12 mouse cellular contexts compared by ENCODE assay signal in genomic region chr12:99899991-99900390, GRCm38 (mm10). TPM values are rescaled to one million over a fixed set of nuclear protein-coding genes. Genes with fewer than 3 reads are reported as not detected.
A peak's percentile ranks its signal among the peaks of the same experiment; 100 is the strongest.
DNase-seq lines count a peak whose midpoint lies in the region; ATAC-seq and TF ChIP-seq lines count a peak whose summit lies in the region.
"Had no signal": no experiment of that assay in that cellular context is flagged by ENCODE, and none has a peak within 500 bp of the region (broad histone marks: within the 10 kb centered on the region; RNA-seq: fewer than 3 reads in every experiment).

No protein-coding gene starts in this region.

- no peaks in the 10 kb centered on the region for H3K27me3 ChIP-seq in kidney, postnatal 0 days (ENCODE audit: insufficient read depth, low read length)
- no peaks in the 10 kb centered on the region for H3K27me3 ChIP-seq in kidney, embryonic 14.5 days (ENCODE audit: control insufficient read depth, insufficient read depth, low read length)
- H3K27me3 ChIP-seq in hindbrain, embryonic 12.5 days, result no peaks in the 10 kb centered on the region
- H3K27me3 ChIP-seq: forebrain, embryonic 13.5 days; limb, embryonic 12.5 days had no signal

- H3K9ac ChIP-seq in kidney, postnatal 0 days (ENCODE audit: low read depth, low read length), result no peak overlapping the region
- no peak overlapping the region for H3K9ac ChIP-seq in kidney, embryonic 14.5 days (ENCODE audit: low read depth, low read length)
- no peak overlapping the region for H3K9ac ChIP-seq in hindbrain, embryonic 12.5 days
- H3K9ac ChIP-seq: forebrain, embryonic 13.5 days; limb, embryonic 12.5 days had no signal

- peak; percentile 45; the same call in 1 of the 2 replicates for TF ChIP-seq CTCF in kidney, postnatal 0 days (IDR thresholded peaks at IDR 0.05; ENCODE audit: low read depth)

- ATAC-seq in kidney, postnatal 0 days (replicated peaks; ENCODE audit: low FRiP score, low read depth), result no peak
- ATAC-seq in kidney, embryonic 14.5 days (ENCODE audit: low FRiP score, low TSS enrichment), result no peak
- ATAC-seq in inflammation-experienced regulatory T-cells, adult 6 months, result peak; percentile 43
- no peak for ATAC-seq in hindbrain, embryonic 12.5 days (ENCODE audit: low FRiP score)
- ATAC-seq: forebrain, embryonic 13.5 days had no signal

- no peak overlapping the region for H3K4me3 ChIP-seq in kidney, postnatal 0 days (replicated peaks; ENCODE audit: low read depth, low read length)
- no peak overlapping the region for H3K4me3 ChIP-seq in kidney, embryonic 14.5 days (ENCODE audit: low read length)
- H3K4me3 ChIP-seq in hindbrain, embryonic 12.5 days, result no peak overlapping the region
- H3K4me3 ChIP-seq: forebrain, embryonic 13.5 days; limb, embryonic 12.5 days had no signal

- peak; percentile 12 for DNase-seq in adrenal gland, postnatal 14 days
- DNase-seq in adrenal gland, adult 18-20 months (ENCODE audit: low spot score in 2 of 2), result no peak
- DNase-seq in kidney, postnatal 0 days (ENCODE audit: low spot score), result peak; percentile 46
- peak; percentile 9 for DNase-seq in CD4-positive helper T cell, adult 2 months (ENCODE audit: low read depth, low spot score)
- DNase-seq in adrenal gland, postnatal 36 days, result no peak
- DNase-seq: right cerebral cortex, postnatal 25 days had no signal

- no peak overlapping the region for H3K27ac ChIP-seq in kidney, postnatal 0 days
- no peak overlapping the region for H3K27ac ChIP-seq in kidney, embryonic 14.5 days (ENCODE audit: low read depth, low read length)
- H3K27ac ChIP-seq in hindbrain, embryonic 12.5 days, result no peak overlapping the region
- H3K27ac ChIP-seq: forebrain, embryonic 13.5 days; limb, embryonic 12.5 days had no signal

- no peaks in the 10 kb centered on the region for H3K4me1 ChIP-seq in kidney, postnatal 0 days (replicated peaks; ENCODE audit: insufficient read depth, low read length)
- no peaks in the 10 kb centered on the region for H3K4me1 ChIP-seq in kidney, embryonic 14.5 days (ENCODE audit: control insufficient read depth, insufficient read depth, low read length)
- H3K4me1 ChIP-seq in hindbrain, embryonic 12.5 days, result no peaks in the 10 kb centered on the region
- H3K4me1 ChIP-seq: forebrain, embryonic 13.5 days; limb, embryonic 12.5 days had no signal

- WGBS in kidney, postnatal 0 days, result 90% methylated on average over 1 of the region's 3 CpGs
- 76% methylated on average over 2 of the region's 3 CpGs for WGBS in kidney, embryonic 14.5 days
- 61% methylated on average over 2 of the region's 3 CpGs for WGBS in hindbrain, embryonic 12.5 days

- no peak overlapping the region for H3K4me2 ChIP-seq in kidney, postnatal 0 days (ENCODE audit: low read length)
- no peak overlapping the region for H3K4me2 ChIP-seq in kidney, embryonic 14.5 days (replicated peaks; ENCODE audit: low read depth, low read length)
- H3K4me2 ChIP-seq in hindbrain, embryonic 12.5 days (replicated peaks), result no peak overlapping the region
- H3K4me2 ChIP-seq: forebrain, embryonic 13.5 days; heart, embryonic 11.5 days; limb, embryonic 12.5 days had no signal

- peaks cover 31% of the 10 kb centered on the region; the same call in 1 of the 2 replicates for H3K36me3 ChIP-seq in kidney, postnatal 0 days (ENCODE audit: insufficient read depth, low read length)
- peaks cover 50% of the 10 kb centered on the region for H3K36me3 ChIP-seq in kidney, embryonic 14.5 days (ENCODE audit: control insufficient read depth, insufficient read depth, low read length)
- H3K36me3 ChIP-seq in hindbrain, embryonic 12.5 days, result peaks cover 42% of the 10 kb centered on the region

- no peaks in the 10 kb centered on the region for H3K9me3 ChIP-seq in kidney, postnatal 0 days (replicated peaks; ENCODE audit: low read length)
- H3K9me3 ChIP-seq in kidney, embryonic 14.5 days (ENCODE audit: control insufficient read depth, low read length), result no peaks in the 10 kb centered on the region
- H3K9me3 ChIP-seq in hindbrain, embryonic 12.5 days (replicated peaks), result no peaks in the 10 kb centered on the region
- H3K9me3 ChIP-seq: forebrain, embryonic 13.5 days; limb, embryonic 12.5 days had no signal

RNA-seq across cellular contexts. Expression of gene Tdp1, which starts 15.7 kb away (rescaled TPM):
- total RNA-seq in adrenal gland, postnatal 14 days (2021), result 12.8 and 16.5 TPM in 2 replicates
- total RNA-seq in adrenal gland, adult 18-20 months (2021), result 10 to 100 TPM; 10.1 to 10.5 TPM
- 31.3 and 37.9 TPM in 2 replicates for polyA plus RNA-seq in kidney, postnatal 0 days (2015; fragmentation: Nextera tagmentation; extraction: Ambion mirVana)
- polyA plus RNA-seq in kidney, embryonic 14.5 days (2014; fragmentation: Nextera tagmentation; extraction: Ambion mirVana), result 48.8 and 70.4 TPM in 2 replicates
- polyA plus RNA-seq in inflammation-experienced regulatory T-cells, adult 6 months (2017; shearing (Covaris generic)), result 10 to 100 TPM; 18.1 to 25.6 (median 23.3) TPM
- polyA plus RNA-seq in hindbrain, embryonic 12.5 days (2016; fragmentation: Nextera tagmentation; extraction: Ambion mirVana), result 58.5 and 61.3 TPM in 2 replicates
- 10 to 100 TPM; 13.4 to 16.0 TPM for total RNA-seq in adrenal gland, postnatal 36 days (2021)

RNA-seq across cellular contexts. Expression of gene Efcab11, which starts 15.8 kb away (rescaled TPM):
- total RNA-seq in adrenal gland, postnatal 14 days (2021), result 0.96 and 1.1 TPM in 2 replicates
- total RNA-seq in adrenal gland, adult 18-20 months (2021), result under 1 TPM in 1 of 2 experiments, not detected in 1; 0.29 TPM
- 6.8 and 8.3 TPM in 2 replicates for polyA plus RNA-seq in kidney, postnatal 0 days (2015; fragmentation: Nextera tagmentation; extraction: Ambion mirVana)
- polyA plus RNA-seq in kidney, embryonic 14.5 days (2014; fragmentation: Nextera tagmentation; extraction: Ambion mirVana), result 12.8 and 14.9 TPM in 2 replicates
- 1 to 10 TPM in 2 of 3 experiments, under 1 TPM in 1; 0.91 to 3.5 (median 1.4) TPM for polyA plus RNA-seq in inflammation-experienced regulatory T-cells, adult 6 months (2017; shearing (Covaris generic))
- 13.3 and 16.6 TPM in 2 replicates for polyA plus RNA-seq in hindbrain, embryonic 12.5 days (2016; fragmentation: Nextera tagmentation; extraction: Ambion mirVana)
- under 1 TPM; 0.36 to 0.56 TPM for total RNA-seq in adrenal gland, postnatal 36 days (2021)

Comparison
In these comparisons a context has a peak if more than half of its experiments do, and no peak if none do; other contexts are left out.
1. DNase-seq: peak in adrenal gland, postnatal 14 days (single experiment), kidney, postnatal 0 days (single experiment) and CD4-positive helper T cell, adult 2 months (single experiment); none in adrenal gland, adult 18-20 months (0 of 2) and adrenal gland, postnatal 36 days (0 of 2).